Mouse (Mus musculus): Measurements from ENCODE around the gene Zfp61.

Zfp61 gene

GRCm38 (mm10) chr7:24254633-24255474 is 46.2 kb downstream of the Zfp61 start, which contains the start of gene Zfp108:
TSS of gene Zfp108 (plus strand) at chr7:24254794.
- peak; percentile 59 for DNase-seq

GRCm38 (mm10) chr7:24253779-24254615 is 47.0 kb downstream of the Zfp61 start:
- no peak for DNase-seq
